Mouse (Mus musculus): ENCODE data around the gene Gm20671.
"Not testable (repeated sequence)": the region's sequence is repeated elsewhere in the genome, so short reads cannot be mapped to it uniquely, and the experiment has no call there.

Gene Gm20671

DNA sequence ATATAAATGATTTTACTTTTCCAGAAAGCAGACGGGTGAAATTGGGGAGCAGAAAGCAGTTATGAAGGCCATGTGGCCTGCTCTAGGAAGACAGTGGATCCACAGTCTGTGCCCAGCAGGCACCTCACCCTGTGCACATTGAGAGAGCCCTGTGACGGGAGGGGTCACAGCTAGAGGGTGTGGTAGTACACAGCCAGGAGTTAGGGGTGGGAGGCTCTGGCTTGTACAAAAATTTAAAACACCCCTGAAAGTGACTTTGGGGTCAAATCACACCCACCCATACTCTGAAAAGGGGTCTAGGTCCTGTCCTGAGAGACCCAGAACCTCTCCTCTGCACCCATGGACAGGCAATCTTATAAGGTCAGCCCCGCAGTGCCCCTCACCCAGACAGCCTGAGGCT is 90.1 kb downstream of the Gm20671 start:
- in situ Hi-C loops (cut with MboI, MseI), result not testable (repeated sequence)

DNA sequence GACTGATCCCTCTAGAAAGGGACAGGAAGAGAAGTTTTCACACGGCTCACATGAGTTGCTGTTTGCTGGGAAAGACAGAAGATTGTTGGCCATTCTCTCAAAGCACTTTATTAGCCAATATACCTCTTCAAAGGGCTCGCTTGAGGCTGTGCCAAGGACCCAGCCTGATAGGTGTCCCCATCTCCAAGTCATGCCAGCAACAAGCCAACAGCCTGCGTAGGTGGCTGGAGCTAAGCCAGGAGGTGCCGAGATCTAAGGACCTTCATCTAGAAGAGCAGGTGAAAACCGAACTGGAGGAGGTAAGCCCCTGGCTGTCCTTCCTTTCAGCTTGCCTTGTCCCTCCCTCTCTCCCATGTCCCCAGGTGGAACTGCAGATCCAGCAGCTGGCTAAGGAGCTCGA is 91.1 kb downstream of the Gm20671 start:
- in situ Hi-C loops (cut with MboI, MseI), result no loop called here

DNA sequence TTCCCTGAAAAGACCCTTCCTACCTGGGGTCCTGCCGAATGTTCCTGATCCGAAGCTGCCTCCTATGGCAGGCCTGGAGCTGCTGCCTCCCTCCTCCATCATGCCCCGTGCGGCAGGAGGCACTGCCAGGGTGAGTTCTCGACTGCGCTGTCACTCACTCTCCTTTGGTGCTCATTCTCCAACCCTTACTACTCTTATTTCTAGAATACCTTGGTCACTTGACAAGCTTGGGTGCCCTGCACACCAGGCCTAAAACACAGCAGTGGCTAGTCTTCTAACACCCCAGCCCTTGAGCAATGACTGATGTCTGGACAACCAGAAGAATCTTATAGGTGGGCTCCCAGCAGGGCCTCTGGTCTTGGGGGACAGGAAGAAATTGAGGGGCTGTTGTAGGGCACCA is 93.0 kb downstream of the Gm20671 start:
- in situ Hi-C loops (cut with MboI, MseI), result loop anchor here in 1 of 2 experiments (5.0 kb wide), 1 partner anchor 1647 kb away; no protein-coding TSS in a partner anchor

DNA sequence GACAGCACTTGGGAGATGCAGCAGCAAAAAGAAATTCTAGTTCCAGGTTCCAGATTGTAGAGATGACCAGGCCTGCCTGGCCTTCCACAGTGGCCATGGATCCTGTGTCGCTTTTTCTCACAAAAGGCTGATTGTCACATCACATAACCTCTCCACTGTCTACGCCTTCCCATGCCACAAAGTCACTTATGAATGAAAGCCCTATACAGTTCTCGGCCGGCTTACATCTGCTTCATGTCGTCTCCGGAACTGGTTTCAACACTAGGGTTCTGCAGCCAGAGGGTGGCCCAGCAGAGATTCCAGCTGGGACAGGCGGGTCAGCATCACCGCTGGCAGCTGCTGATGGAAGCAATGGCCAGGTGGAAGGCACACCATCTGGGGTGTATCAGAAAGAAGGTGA is 98.1 kb downstream of the Gm20671 start:
- in situ Hi-C loops (cut with MboI, MseI), result loop anchor here in 1 of 2 experiments (10.0 kb wide), 1 partner anchor 486 kb away; the partner anchor contains the start of gene Spon2

DNA sequence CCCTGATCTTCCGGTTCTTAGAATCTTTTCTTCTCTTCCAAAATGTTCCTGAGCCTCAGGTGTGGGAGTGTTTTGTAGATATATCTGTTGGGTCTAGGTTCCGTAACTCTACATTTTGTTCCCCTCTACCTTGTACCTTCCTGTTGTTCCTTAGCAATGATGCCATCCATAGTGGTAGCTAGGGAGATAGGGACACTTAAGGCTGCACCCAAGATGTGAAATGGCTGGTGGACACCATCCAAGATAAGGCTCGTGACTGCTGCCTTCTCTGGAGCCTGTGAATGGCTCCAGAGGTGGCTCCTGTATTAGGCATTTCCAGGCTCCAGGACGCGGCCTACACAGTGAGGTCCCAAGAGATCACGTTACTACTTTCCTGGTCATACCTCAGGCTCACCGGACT is 98.6 kb downstream of the Gm20671 start:
- in situ Hi-C loops (cut with MboI, MseI), result loop anchor here in 1 of 2 experiments (10.0 kb wide), 1 partner anchor 487 kb away; the partner anchor contains the start of gene Spon2

DNA sequence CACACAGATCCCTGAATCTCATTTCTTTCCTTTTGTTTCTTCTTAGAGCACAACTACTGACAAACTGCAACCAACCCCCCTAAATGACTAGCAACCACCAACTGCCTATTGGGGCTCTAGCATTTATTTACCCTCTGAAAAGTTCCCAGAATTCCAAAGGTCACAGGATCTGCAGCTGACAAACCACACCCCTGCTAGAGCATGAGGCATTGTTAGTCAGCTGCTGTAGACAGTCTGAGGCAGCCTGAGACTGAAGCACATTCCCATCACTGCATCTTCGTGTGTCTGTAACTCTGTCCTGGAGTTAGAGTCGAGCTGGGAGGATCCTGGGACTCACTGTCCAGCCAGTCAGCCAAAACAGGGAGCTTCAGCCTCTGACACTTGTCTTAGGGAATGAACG is 101.5 kb downstream of the Gm20671 start:
- in situ Hi-C loops (cut with MboI, MseI), result loop anchor here in 1 of 2 experiments (10.0 kb wide), 1 partner anchor 489 kb away; the partner anchor contains the start of gene Spon2

DNA sequence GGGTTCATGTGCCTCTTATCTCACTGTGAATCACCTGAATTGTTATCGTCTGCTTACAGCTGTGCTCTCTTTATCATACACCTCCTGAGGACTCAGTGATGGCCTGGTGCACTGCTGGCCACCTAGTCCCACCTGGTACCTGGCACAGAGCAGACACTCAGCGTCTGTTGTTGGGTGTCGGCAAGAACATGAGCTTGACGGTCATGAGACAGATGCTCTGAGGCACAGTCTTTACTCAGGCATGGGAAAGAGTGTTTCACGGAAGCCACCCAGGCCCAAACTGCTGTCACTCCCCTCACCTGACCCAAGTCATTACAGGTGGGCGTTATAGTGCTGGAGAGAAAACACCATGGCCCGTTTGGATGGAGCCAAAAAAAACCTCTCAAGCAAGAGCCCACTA is 102.9 kb downstream of the Gm20671 start:
- in situ Hi-C loops (cut with MboI, MseI), result loop anchor here in 1 of 2 experiments (10.0 kb wide), 1 partner anchor 491 kb away; the partner anchor contains the start of gene Spon2

DNA sequence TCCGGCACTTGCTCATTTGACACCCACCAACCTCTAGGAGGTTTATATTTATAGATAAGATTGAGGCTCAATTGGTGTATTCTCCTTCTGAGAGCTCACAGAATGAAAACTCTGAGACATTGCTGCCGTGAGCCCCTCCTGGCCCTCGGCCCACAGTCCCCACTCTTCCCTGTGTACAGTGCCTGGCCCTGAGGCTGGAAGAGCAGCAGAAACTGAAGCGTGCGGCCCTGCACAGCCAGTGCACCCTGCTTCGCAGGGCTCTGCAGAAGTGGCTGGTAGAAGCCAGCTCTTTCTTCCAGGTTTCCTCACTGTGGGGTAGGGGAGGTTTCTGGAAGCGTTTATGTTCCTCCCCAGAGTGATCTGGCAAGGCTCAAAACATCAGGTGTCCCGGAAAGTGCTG is 104.2 kb downstream of the Gm20671 start:
- in situ Hi-C loops (cut with MboI, MseI), result loop anchor here in 1 of 2 experiments (10.0 kb wide), 1 partner anchor 492 kb away; the partner anchor contains the start of gene Spon2

DNA sequence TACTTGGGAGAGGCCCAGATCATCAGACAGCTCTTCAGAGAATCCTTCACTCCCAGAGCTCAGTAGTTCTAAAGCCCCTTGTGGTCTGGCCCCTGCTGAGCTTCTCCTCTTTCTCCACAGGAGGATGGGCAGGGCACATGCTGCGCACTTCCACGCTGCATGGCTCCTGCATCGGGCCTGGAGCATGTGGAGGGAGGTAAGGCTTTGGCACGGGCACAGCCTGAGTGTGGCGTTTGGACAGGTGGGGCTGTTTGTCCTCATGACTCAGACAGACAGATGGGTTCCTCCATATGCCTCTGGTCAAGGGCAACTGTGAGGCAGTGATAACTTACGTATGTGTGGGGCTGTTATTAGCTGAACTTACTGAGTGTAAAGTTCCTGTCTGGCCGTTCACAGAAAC is 104.6 kb downstream of the Gm20671 start:
- in situ Hi-C loops (cut with MboI, MseI), result loop anchor here in 1 of 2 experiments (10.0 kb wide), 1 partner anchor 493 kb away; the partner anchor contains the start of gene Spon2

DNA sequence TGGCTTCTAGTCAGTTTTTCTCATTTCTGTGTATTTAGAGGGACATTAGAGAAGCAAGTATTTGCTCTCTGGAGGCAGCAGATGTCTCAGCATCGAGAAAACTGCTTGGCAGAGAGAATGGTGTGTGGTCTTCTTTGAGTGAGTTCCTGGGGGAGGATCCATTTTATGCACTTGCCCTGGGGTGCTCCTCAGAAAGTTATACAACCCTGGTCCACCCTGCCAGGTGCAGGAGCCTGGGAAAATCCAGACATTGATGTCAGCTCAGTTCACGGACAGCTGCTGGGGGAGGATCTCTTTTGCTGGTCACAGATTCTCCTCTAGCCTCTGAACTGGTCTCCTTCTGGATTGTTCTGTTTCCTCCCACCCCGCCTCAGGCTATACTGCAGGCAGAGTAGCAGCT is 105.6 kb downstream of the Gm20671 start:
- in situ Hi-C loops (cut with MboI, MseI), result loop anchor here in 1 of 2 experiments (10.0 kb wide), 1 partner anchor 493 kb away; the partner anchor contains the start of gene Spon2

DNA sequence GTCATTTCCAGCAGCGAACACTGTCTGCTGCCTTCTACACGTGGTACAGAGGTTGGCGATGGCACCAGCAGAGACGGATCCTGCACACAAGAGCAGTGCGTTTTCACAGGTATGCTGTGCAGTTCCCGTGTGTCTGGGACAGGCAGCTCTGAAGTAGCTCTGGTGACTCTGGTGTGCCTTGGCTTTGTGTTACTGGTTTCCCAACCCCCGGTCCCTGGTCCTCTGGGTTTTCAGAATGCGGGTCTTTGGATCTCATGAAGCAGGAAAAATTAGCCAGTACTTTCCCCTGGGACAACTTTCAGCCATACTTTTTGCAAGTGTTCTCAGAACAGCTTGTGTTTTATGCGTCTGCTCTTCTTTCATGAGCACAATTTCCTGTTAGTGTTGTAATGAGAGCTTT is 106.5 kb downstream of the Gm20671 start:
- in situ Hi-C loops (cut with MboI, MseI), result loop anchor here in 1 of 2 experiments (10.0 kb wide), 1 partner anchor 494 kb away; the partner anchor contains the start of gene Spon2

DNA sequence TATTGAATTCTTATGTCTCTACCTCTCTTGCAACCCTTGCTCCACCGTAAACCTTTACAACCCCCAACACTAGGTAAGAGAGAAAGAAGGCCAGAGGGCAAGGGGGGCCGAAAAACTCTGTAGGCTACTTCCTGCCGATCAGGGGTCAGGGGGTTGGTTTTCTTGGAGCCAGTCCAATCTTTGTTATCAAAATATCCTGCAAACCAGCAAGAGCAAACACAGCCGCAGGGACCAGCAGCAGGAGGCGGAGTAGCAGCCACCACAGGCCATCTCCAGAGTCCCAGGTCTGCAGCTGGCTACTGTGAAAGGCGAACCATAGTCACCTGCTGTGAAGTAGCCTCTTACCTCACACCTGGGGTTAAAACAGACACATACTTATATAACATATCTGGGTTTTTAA is 108.0 kb downstream of the Gm20671 start:
- in situ Hi-C loops (cut with MboI, MseI), result no loop called here

DNA sequence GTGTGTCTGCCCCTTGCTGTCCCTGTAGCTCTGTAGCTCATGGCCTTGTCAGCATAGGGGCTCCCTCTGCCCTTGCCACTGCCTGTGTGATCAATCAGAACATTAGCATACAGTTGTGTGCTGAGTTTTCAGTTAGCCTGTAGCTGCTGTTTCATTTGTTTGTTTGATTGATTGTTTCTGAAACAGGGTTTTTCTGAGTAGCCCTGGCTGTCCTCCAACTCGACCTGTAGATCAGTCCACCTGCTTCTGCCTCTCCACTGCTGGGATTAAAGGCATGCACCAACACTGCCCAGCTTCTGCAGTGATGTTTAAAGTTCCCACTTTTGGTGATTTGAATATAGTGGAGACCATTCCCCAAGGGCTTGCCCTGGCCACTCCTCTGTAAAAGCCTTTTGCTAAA is 109.2 kb downstream of the Gm20671 start:
- in situ Hi-C loops (cut with MboI, MseI), result no loop called here

DNA sequence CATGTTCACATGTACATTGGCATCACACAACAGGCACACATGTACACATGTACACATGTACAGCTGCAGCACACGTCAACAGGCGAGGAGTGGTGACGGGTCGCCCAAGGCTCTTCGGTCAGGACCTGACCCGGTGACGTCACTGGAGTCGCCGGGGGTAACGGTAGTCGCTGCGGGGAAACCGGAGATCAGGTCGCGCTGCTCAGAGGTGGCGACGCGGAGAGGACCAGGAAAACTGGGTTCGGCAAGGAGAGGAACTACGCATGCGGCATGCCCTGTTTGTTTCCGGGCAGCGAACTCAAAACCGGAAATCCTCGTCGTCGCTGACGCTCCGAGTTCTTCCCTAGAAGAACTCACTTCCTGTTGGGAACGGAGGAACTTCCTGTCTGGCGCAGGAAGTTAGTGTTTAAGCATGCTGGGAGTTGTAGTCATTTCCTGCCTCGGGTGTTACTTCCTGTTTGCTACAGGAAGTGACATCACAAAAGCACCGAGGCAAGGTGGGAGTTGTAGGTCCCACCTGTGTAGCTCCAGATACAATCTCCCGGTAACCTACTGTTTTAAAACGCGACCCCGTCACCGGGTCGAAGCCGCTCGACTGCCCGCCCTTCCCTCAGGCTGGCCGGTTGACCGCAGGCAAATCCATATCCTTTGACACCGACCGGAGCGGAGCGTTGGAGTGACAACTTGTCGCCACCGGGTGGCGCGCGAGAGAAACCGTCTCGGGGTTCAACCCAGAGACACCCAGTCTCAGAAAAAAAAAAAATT is 113.0 kb downstream of the Gm20671 start:
- in situ Hi-C loops (cut with MboI, MseI), result no loop called here

DNA sequence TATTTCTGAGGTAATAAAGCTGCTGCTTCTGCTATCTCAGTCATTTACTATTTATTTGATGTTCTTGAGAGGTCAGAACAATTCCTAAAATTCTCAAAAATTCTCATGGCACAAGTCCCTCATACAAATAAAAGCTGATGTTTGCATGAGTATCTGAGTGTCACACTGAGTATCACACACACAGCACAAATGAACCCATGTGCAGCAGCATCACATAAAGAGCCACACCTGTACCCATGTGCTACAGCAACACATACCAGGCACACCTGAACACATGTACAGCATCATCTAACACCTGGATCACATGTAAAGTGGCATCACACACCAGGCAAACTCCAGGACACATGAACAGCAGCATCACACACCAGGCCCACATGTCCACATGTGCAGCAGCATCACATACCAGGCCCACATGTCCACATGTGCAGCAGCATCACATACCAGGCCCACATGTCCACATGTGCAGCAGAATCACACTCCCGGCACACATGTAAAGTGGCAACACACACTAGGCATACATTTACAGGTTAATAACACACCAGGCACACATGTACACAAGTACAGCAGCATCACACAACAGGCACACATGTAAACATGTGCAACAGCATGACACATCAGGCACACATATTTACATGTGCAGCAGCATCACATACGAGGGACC is 113.7 kb downstream of the Gm20671 start:
- in situ Hi-C loops (cut with MboI, MseI), result no loop called here

DNA sequence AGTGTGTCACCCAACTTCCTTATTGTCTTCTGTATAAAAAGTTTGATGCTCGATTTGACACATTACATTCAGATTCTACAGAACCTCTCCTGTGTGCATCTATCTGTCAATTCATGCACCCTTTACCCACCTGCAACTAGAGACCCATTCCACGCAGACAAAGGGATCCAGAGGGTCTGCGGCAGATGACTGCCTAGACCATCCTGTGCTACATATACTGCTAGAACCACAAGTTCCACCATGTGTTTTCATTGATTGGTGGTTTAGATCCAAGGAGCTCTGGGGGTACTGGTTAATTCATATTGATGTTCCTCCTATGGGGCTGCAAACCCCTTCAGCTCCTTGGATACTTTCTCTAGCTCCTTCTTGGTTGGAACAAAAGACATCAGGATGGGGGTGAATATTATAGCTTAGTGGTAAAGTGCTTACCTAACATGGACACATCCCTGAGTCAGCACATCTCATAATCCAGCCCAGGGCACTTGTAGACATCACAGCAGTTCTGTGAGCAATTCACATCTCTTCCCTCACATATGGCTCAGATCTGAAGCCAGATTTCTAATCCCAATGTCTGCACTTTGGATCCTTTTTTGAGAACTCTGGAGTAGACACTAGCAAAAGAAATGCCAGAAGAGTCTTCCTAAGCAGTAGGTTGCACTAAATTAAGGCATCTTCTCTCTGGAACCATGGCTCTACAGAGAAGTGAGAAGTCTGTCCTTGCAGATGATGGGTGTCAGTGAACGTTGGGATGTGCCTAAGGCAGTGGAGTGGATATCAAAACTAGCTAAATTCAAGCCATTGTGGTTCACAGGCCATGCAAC is 114.5 kb downstream of the Gm20671 start:
- in situ Hi-C loops (cut with MboI, MseI), result no loop called here

DNA sequence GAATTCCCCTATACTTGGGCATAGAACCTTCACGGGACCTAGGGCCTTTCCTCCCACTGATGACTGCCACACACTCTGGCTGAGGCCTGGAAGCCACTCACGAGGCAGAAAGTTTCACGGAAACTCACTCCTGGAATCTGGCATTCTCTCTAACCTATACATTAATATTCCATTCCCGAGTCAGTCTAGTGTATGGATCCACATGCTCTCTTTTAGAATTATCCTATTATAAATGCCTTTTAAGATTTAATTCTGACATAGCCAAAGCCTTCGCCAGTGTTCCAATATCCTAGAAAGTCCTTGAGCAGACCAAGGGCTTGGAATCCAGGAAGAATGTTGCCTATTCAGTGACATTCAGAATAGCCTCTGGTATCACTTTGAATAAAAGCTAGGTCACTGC is 115.4 kb downstream of the Gm20671 start:
- in situ Hi-C loops (cut with MboI, MseI), result no loop called here

DNA sequence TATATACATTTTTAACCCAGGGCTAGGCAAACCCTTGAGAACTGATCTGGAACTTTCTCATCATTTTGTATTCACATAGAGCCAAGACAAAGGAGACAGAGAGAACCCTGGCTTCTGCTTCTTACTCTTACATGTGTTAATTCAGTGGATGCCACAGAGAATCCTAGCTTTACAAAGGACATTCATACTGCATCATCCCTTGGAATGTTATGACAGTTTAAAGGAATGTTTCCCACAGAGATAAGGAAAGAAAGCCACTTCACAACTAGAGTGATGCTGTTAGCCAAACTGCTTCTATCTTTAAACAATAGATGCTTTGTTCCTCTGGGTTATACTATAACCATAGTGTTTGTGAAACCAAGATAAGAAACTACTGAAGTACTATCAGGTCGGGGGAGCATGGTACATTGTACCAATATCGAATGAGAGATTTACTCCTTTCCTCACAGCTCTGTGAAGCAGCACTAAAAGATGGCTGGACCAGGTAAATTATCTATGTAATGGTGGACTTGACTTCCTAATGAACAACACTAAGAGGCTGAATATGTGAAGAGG is 120.6 kb downstream of the Gm20671 start:
- in situ Hi-C loops (cut with MboI, MseI), result no loop called here

DNA sequence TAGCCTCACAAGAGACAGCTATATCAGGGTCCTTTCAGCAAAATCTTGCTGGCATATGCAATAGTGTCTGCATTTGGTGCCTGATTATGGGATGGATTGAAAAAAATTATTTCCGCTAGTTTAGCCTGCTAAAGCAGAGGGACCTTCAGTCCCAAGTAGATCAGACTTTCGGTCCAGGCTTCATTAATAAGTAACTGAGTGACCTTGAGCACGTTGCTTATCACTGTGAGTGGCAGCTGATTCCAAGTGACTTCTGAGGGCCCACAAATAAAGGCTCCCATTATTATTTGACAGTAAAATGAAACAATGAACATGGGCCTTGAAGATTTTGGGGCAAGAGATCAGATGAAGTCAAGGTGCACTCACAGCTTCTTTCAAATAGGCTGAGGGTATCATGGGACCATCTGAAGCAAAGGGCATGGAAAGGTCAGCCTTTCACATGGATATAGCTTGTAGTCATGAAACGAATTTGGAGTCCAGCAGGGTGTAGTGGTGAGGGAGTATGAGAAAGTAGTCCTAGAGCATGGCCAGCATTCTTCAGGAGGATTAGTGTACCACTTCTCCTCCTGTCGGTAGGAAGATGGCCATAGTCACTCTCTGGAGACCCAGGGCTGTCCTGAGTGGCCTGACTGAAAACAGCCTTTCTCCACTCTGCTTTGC is 129.6 kb downstream of the Gm20671 start:
- in situ Hi-C loops (cut with MboI, MseI), result no loop called here

DNA sequence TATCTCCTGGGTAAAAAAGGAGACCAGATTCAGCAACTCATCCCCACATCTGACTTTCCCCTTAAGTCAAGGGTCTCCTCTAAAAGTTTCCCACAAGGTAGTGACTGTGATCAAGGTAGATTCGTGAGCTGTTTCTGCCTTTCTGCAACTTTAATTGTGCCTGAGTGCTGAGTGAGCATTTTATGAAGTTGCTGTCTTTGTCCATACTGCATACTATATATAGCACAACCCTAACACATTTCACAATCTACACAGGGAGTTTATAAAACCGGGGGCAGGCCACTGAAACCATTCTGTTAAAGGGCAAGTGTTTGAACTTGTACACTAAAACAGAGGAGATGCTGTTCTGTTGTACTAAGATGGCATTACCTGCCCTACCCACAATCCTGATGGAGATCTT is 133.5 kb downstream of the Gm20671 start:
- in situ Hi-C loops (cut with MboI, MseI), result no loop called here
